Mouse (Mus musculus) limb, embryonic 15.5 days (tissue): ENCODE data around the gene Stk24. TPM values are rescaled to one million over a fixed set of nuclear protein-coding genes. Genes with fewer than 3 reads are reported as not detected.
A peak's percentile ranks its signal among the peaks of the same experiment; 100 is the strongest.
"Not testable (repeated sequence)": the region's sequence is repeated elsewhere in the genome, so short reads cannot be mapped to it uniquely, and the experiment has no call there.

ENCODE experiments used
- ATAC-seq: fragments of 200-750 bp; cut with Nextera tagmentation; 2 replicates; pipeline ENCODE4 v1.8.0; 2017; ENCODE audit warnings: low read depth, moderate TSS enrichment; ENCODE audit not compliant: insufficient number of reproducible peaks, low FRiP score, low TSS enrichment
- H3K27ac ChIP-seq: fragments of 300-500 bp; sonication (generic); 2 replicates; pipeline ENCODE4 v1.5.1; 2015; ENCODE audit warnings: moderate library complexity, mild to moderate bottlenecking, inconsistent platforms
- H3K27me3 ChIP-seq: fragments of 300-500 bp; sonication (generic); 2 replicates; pipeline ENCODE4 v1.6.1; 2015; ENCODE audit warnings: inconsistent platforms
- H3K36me3 ChIP-seq: fragments of 300-500 bp; sonication (generic); 2 replicates; pipeline ENCODE4 v1.6.1; 2015; ENCODE audit warnings: inconsistent platforms
- H3K4me1 ChIP-seq: fragments of 300-500 bp; sonication (generic); 2 replicates; pipeline ENCODE4 v1.6.1; 2015; ENCODE audit warnings: inconsistent platforms
- H3K4me2 ChIP-seq: fragments of 300-500 bp; sonication (generic); 2 replicates; pipeline ENCODE4 v1.6.1; 2015; ENCODE audit warnings: mild to moderate bottlenecking, inconsistent platforms
- H3K4me3 ChIP-seq: fragments of 300-500 bp; sonication (generic); 2 replicates; pipeline ENCODE4 v1.5.1; 2015; ENCODE audit warnings: mild to moderate bottlenecking, inconsistent platforms
- H3K9ac ChIP-seq: fragments of 300-500 bp; sonication (generic); 2 replicates; pipeline ENCODE4 v1.6.1; 2015; ENCODE audit warnings: inconsistent platforms
- H3K9me3 ChIP-seq: fragments of 300-500 bp; sonication (generic); 2 replicates; pipeline ENCODE4 v1.6.1; 2016; ENCODE audit warnings: inconsistent platforms
- WGBS: fragments of 180-500 bp; shearing (Covaris S2); methylation state at CpG from one replicate; pipeline ENCODE4 v1.1.7; 2015; 5-methylcytosine and 5-hydroxymethylcytosine counted together
- polyA plus RNA-seq: library from polyadenylated mRNA; unstranded; fragments of >200 nt; fragmentation: Nextera tagmentation; extraction: Ambion mirVana; gene quantifications from 2 replicates; pipeline ENCODE4 v1.2.1, GENCODE M21; 2015

Gene Stk24
- polyA plus RNA-seq, result 34.9 and 42.0 TPM in 2 replicates

DNA sequence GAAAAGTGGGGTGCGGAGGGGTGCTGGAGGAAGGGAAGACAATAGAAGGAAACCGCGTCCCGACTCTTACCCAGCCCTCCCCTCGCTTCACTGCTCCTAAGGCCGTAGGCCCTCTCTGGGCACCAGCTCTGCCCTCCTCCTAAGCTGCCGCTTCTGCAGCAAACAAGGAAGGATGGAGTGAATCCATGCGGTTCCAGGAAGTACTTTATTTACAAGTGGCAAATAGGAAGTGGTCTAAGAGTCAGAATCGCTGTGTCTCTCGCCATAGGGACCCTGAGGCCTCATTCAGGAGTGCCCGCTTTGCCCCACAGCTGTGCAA is at the start of gene Stk24:
TSS of gene Stk24 (minus strand) at position 185 of the 319 bp plus-strand sequence.
- 9% methylated on average over 11 of the region's 11 CpGs for WGBS
- H3K36me3 ChIP-seq, result no peaks in the 10 kb centered on the region
- peak within 1 kb of the TSS; percentile 98 for H3K9ac ChIP-seq
- H3K4me3 ChIP-seq, result peak within 1 kb of the TSS; percentile 98
- no peaks in the 10 kb centered on the region for H3K27me3 ChIP-seq
- peaks cover 23% of the 10 kb centered on the region for H3K4me1 ChIP-seq
- ATAC-seq, result no peak; the same call in 1 of the 2 replicates
- H3K9me3 ChIP-seq, result no peaks in the 10 kb centered on the region
- peak within 1 kb of the TSS; percentile 96 for H3K27ac ChIP-seq
- H3K4me2 ChIP-seq, result peak within 1 kb of the TSS; percentile 74

DNA sequence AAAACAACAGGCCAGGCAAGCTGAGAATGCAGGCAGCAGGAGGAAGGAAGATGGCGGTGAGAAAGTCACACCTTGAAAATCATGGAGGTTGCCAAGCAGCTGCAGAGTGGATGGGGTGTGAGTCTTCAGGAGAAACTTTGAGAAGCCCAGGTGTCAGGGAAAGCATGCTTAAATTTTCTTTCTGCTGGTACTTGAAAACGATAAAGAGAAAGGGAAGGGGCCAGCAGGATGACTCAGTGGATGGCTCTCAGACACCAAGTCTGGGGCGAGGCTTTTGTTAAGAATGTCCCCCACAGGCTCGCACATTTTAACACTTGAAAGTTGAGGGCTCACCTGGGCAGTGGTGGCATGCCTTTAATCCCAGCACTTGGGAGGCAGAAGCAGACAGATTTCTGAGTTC is 48.3 kb upstream of the Stk24 start:
- no peak for ATAC-seq
- 90% methylated on average over 4 of the region's 4 CpGs for WGBS
- Histone ChIP-seq H3K4me1 (no peaks in the 10 kb centered on the region), H3K4me2 (no peak overlapping the region), H3K9me3 (no peaks in the 10 kb centered on the region), H3K9ac (no peak overlapping the region), H3K36me3 (no peaks in the 10 kb centered on the region), H3K27ac (no peak overlapping the region), H3K27me3 (no peaks in the 10 kb centered on the region), H3K4me3 (no peak overlapping the region)

DNA sequence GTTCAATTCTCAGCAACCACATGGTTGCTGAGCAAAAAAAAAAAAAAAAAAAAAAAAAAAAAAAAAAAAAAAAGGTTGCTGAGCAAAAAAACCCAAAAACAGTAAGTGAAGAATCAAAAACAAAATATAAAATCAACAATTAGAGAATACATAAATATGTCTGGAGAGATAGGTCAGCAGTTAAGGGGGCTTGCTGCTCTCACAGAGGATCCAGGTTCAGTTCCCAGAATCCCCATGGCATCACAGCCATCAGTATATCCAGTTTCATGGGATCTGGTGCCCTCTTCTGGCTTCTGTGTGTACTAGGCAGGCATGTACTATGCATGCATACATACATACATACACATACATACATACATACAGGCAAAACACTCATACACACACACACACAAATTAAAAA is 46.9 kb upstream of the Stk24 start:
- no peak for ATAC-seq
- Histone ChIP-seq H3K27me3 (no peaks in the 10 kb centered on the region), H3K4me1 (no peaks in the 10 kb centered on the region), H3K27ac (no peak overlapping the region), H3K36me3 (no peaks in the 10 kb centered on the region), H3K9me3 (no peaks in the 10 kb centered on the region), H3K9ac (no peak overlapping the region), H3K4me2 (no peak overlapping the region), H3K4me3 (no peak overlapping the region)

GRCm38 (mm10) chr14:121425004-121425793 is 45.4 kb upstream of the Stk24 start:
- Histone ChIP-seq H3K9ac (no peak overlapping the region), H3K4me3 (no peak overlapping the region), H3K27me3 (no peaks in the 10 kb centered on the region), H3K9me3 (no peaks in the 10 kb centered on the region), H3K36me3 (no peaks in the 10 kb centered on the region), H3K4me1 (no peaks in the 10 kb centered on the region), H3K27ac (no peak overlapping the region), H3K4me2 (no peak overlapping the region)
- ATAC-seq, result peak; percentile 44; the same call in 1 of the 2 replicates
- WGBS, result 65% methylated on average over 7 of the region's 7 CpGs

GRCm38 (mm10) chr14:121423341-121423751 is 43.5 kb upstream of the Stk24 start:
- no peaks in the 10 kb centered on the region for H3K36me3 ChIP-seq
- 59% methylated on average over 7 of the region's 7 CpGs for WGBS
- H3K9me3 ChIP-seq, result no peaks in the 10 kb centered on the region
- no peak for ATAC-seq
- H3K4me3 ChIP-seq, result no peak overlapping the region
- H3K4me2 ChIP-seq, result no peak overlapping the region
- H3K9ac ChIP-seq, result no peak overlapping the region
- no peaks in the 10 kb centered on the region for H3K4me1 ChIP-seq
- H3K27me3 ChIP-seq, result no peaks in the 10 kb centered on the region
- no peak overlapping the region for H3K27ac ChIP-seq

GRCm38 (mm10) chr14:121422664-121423340 is 43.0 kb upstream of the Stk24 start:
- H3K4me2 ChIP-seq, result no peak overlapping the region
- ATAC-seq, result no peak
- 62% methylated on average over 4 of the region's 4 CpGs for WGBS
- H3K9me3 ChIP-seq, result no peaks in the 10 kb centered on the region
- H3K9ac ChIP-seq, result no peak overlapping the region
- 0 out of 2 replicates have a peak overlapping the region, but pooled peaks have one; percentile 0 for H3K27ac ChIP-seq
- H3K4me3 ChIP-seq, result no peak overlapping the region
- no peaks in the 10 kb centered on the region for H3K27me3 ChIP-seq
- no peaks in the 10 kb centered on the region for H3K36me3 ChIP-seq
- no peaks in the 10 kb centered on the region; the same call in 1 of the 2 replicates for H3K4me1 ChIP-seq

DNA sequence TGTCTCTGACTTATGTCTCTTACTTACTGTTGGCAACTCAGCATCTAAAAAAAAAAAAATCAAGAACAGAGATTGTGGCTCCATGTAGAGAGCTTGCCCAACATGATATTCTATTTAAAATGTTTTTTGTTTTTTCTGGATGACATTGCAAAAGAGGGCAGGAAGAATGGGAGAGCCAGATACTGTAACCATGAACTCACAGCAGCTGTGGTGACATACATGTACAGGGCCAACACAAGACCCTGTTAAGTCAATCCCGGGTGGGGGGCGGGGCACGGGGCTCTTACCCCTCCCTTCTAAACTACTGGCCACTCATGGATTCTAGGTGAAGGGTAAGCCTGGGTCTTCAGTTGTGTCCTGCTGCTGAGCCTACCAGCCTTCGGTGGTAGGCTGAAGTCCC is 42.2 kb upstream of the Stk24 start:
- H3K4me1 ChIP-seq, result peaks cover 3% of the 10 kb centered on the region; the same call in 1 of the 2 replicates
- no peak overlapping the region for H3K27ac ChIP-seq
- H3K27me3 ChIP-seq, result no peaks in the 10 kb centered on the region
- no peak for ATAC-seq
- no peaks in the 10 kb centered on the region for H3K9me3 ChIP-seq
- no peak overlapping the region for H3K4me2 ChIP-seq
- no peaks in the 10 kb centered on the region for H3K36me3 ChIP-seq
- no peak overlapping the region for H3K4me3 ChIP-seq
- WGBS, result 93% methylated on average over 4 of the region's 4 CpGs
- no peak overlapping the region for H3K9ac ChIP-seq

- H3K9ac ChIP-seq, result no peak overlapping the region
- peaks cover 3% of the 10 kb centered on the region; the same call in 1 of the 2 replicates for H3K4me1 ChIP-seq
- H3K27me3 ChIP-seq, result no peaks in the 10 kb centered on the region
- no peak overlapping the region for H3K4me2 ChIP-seq
- H3K9me3 ChIP-seq, result no peaks in the 10 kb centered on the region
- H3K27ac ChIP-seq, result no peak overlapping the region
- H3K36me3 ChIP-seq, result no peaks in the 10 kb centered on the region
- no peak overlapping the region for H3K4me3 ChIP-seq
- ATAC-seq, result no peak
- 55% methylated on average over 5 of the region's 5 CpGs for WGBS
Measured at GRCm38 (mm10) chr14:121417594-121417993, 37.8 kb upstream of the Stk24 start.

DNA sequence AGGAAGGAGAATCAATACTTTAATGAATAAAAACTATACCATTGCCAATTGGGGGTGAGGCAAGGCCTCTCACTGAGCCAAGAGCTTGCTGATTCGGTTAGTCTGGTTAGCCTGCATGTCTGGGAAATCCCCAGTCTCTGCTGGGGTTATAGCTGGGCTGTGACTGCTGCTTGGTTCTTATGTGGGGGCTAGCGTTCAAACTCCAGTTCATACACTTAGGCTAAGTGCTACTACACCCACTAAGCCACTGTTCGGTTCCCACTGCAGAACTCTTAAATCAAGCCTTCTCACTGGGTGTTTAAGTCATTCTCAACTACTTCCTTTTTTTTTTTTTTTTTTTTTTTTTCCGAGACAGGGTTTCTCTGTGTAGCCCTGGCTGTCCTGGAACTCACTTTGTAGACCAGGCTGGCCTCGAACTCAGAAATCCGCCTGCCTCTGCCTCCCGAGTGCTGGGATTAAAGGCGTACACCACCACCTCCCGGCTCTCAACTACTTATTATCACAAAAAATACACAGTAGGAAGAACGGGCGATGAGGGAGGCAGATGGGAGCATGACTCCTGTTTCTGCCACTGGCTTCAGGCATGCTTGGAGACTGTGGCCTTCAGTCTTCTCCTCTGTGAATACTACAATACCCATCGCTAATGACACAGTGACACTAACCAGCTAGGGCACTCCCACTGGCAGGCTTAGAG is 37.0 kb upstream of the Stk24 start:
- WGBS, result 88% methylated on average over 11 of the region's 12 CpGs
- Histone ChIP-seq H3K4me1 (peaks cover 3% of the 10 kb centered on the region; the same call in 1 of the 2 replicates), H3K27me3 (no peaks in the 10 kb centered on the region), H3K4me3 (no peak overlapping the region), H3K27ac (no peak overlapping the region), H3K9me3 (no peaks in the 10 kb centered on the region), H3K4me2 (no peak overlapping the region), H3K9ac (no peak overlapping the region), H3K36me3 (no peaks in the 10 kb centered on the region)
- no peak for ATAC-seq

- Histone ChIP-seq H3K9ac (no peak overlapping the region), H3K27me3 (no peaks in the 10 kb centered on the region), H3K4me1 (peaks cover 3% of the 10 kb centered on the region; the same call in 1 of the 2 replicates), H3K4me3 (no peak overlapping the region), H3K27ac (no peak overlapping the region), H3K4me2 (no peak overlapping the region), H3K36me3 (no peaks in the 10 kb centered on the region), H3K9me3 (no peaks in the 10 kb centered on the region)
- WGBS, result 44% methylated on average over 6 of the region's 6 CpGs
- ATAC-seq, result 0 out of 2 replicates have a peak, but pooled peaks have one; percentile 35
Measured at GRCm38 (mm10) chr14:121414635-121415241, 34.9 kb upstream of the Stk24 start.

DNA sequence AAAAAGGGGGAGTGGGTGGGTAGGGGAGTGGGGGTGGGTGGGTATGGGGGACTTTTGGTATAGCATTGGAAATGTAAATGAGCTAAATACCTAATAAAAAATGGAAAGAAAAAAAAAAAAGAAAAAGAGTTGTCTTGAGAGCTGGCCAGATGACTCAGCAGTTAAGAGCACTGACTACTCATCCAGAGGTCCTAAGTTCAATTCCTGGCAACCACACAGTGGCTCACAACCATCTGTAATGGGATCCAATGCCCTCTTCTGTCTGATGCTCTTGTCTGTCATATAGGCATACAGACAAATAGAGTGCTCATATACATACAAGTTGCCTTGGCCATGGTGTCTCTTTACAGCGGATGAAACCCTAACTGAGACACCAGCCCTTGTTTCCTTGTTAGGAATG is 33.9 kb upstream of the Stk24 start:
- not testable (repeated sequence) for H3K9me3 ChIP-seq, H3K4me2 ChIP-seq, H3K27me3 ChIP-seq, H3K36me3 ChIP-seq, H3K27ac ChIP-seq, ATAC-seq, H3K4me1 ChIP-seq, H3K9ac ChIP-seq, H3K4me3 ChIP-seq
- 97% methylated on average over 1 of the region's 1 CpGs for WGBS
